Comparison of ENCODE assay signal across 8 mouse cellular contexts in genomic region chr4:131873293-131874168, GRCm38 (mm10). TPM values are rescaled to one million over a fixed set of nuclear protein-coding genes. Genes with fewer than 3 reads are reported as not detected.
DNase-seq lines count a peak whose midpoint lies in the region; ATAC-seq and TF ChIP-seq lines count a peak whose summit lies in the region.

Srsf4 (plus strand) TSS chr4:131873617.

- no peaks in the 10 kb centered on the region for H3K27me3 ChIP-seq in C2C12 (ENCODE audit: control insufficient read depth, insufficient read depth, insufficient read length)
- no peaks in the 10 kb centered on the region for H3K27me3 ChIP-seq in erythroblast, embryonic 14.5 days (ENCODE audit: control insufficient read depth)
- H3K27me3 ChIP-seq in heart, embryonic 12.5 days (replicated peaks), result no peaks in the 10 kb centered on the region
- no peaks in the 10 kb centered on the region for H3K27me3 ChIP-seq in kidney, postnatal 0 days (ENCODE audit: insufficient read depth, low read length)
- no peaks in the 10 kb centered on the region for H3K27me3 ChIP-seq in liver, embryonic 11.5 days (replicated peaks; ENCODE audit: control insufficient read depth, insufficient read depth, low read length)
- H3K27me3 ChIP-seq in stomach, embryonic 14.5 days (ENCODE audit: control insufficient read depth, insufficient read depth, low read length), result no peaks in the 10 kb centered on the region

- peak within 1 kb of the TSS; percentile 100 for H3K27ac ChIP-seq in heart, embryonic 12.5 days (ENCODE audit: poor library complexity, severe bottlenecking)
- H3K27ac ChIP-seq in kidney, postnatal 0 days, result peak within 1 kb of the TSS; percentile 99
- H3K27ac ChIP-seq in liver, embryonic 11.5 days (ENCODE audit: low read depth, low read length), result peak within 1 kb of the TSS; percentile 100
- H3K27ac ChIP-seq in stomach, embryonic 14.5 days (ENCODE audit: low read length), result peak within 1 kb of the TSS; percentile 100

- H3K9me3 ChIP-seq in erythroblast, embryonic 14.5 days (ENCODE audit: control insufficient read depth, low read length), result no peaks in the 10 kb centered on the region
- no peaks in the 10 kb centered on the region for H3K9me3 ChIP-seq in heart, embryonic 12.5 days (replicated peaks)
- no peaks in the 10 kb centered on the region for H3K9me3 ChIP-seq in kidney, postnatal 0 days (replicated peaks; ENCODE audit: low read length)
- no peaks in the 10 kb centered on the region for H3K9me3 ChIP-seq in liver, embryonic 11.5 days (ENCODE audit: control insufficient read depth, low read length)
- no peaks in the 10 kb centered on the region for H3K9me3 ChIP-seq in stomach, embryonic 14.5 days (ENCODE audit: control insufficient read depth, low read depth, low read length)

- TF ChIP-seq CTCF in C2C12 (IDR thresholded peaks at IDR 0.05; ENCODE audit: control insufficient read depth, insufficient read depth, insufficient read length), result no peak
- TF ChIP-seq CTCF in brain, embryonic 14.5 days (IDR thresholded peaks at IDR 0.05; ENCODE audit: borderline replicate concordance, extremely low read depth, insufficient read depth, insufficient read length), result no peak
- TF ChIP-seq CTCF in kidney, postnatal 0 days (IDR thresholded peaks at IDR 0.05; ENCODE audit: low read depth), result no peak

- TF ChIP-seq POLR2A in brain, embryonic 14.5 days (IDR thresholded peaks at IDR 0.05; ENCODE audit: borderline replicate concordance, extremely low read depth, insufficient read depth, insufficient read length, poor library complexity, severe bottlenecking), result peak; percentile 89

- H3K4me3 ChIP-seq in C2C12 (ENCODE audit: insufficient read depth, poor library complexity, severe bottlenecking), result peak within 1 kb of the TSS; percentile 89
- H3K4me3 ChIP-seq in erythroblast, embryonic 14.5 days (replicated peaks), result peak within 1 kb of the TSS; percentile 99
- peak within 1 kb of the TSS; percentile 92 for H3K4me3 ChIP-seq in heart, embryonic 12.5 days
- H3K4me3 ChIP-seq in kidney, postnatal 0 days (replicated peaks; ENCODE audit: low read depth, low read length), result peak within 1 kb of the TSS; percentile 71
- peak within 1 kb of the TSS; percentile 99 for H3K4me3 ChIP-seq in liver, embryonic 11.5 days (ENCODE audit: low read depth, low read length)
- peak within 1 kb of the TSS; percentile 87 for H3K4me3 ChIP-seq in stomach, embryonic 14.5 days (ENCODE audit: low read depth, low read length)

- H3K4me2 ChIP-seq in heart, embryonic 12.5 days, result peak within 1 kb of the TSS; percentile 88
- H3K4me2 ChIP-seq in kidney, postnatal 0 days (ENCODE audit: low read length), result peak within 1 kb of the TSS; percentile 85
- H3K4me2 ChIP-seq in liver, embryonic 11.5 days, result peak within 1 kb of the TSS; percentile 74
- H3K4me2 ChIP-seq in stomach, embryonic 14.5 days (replicated peaks; ENCODE audit: low read depth, low read length), result peak within 1 kb of the TSS; percentile 67

- under 1% methylated on average over 84 of the region's 116 CpGs for WGBS in heart, embryonic 12.5 days
- under 1% methylated on average over 80 of the region's 116 CpGs for WGBS in kidney, postnatal 0 days
- under 1% methylated on average over 103 of the region's 116 CpGs for WGBS in liver, embryonic 11.5 days
- WGBS in stomach, embryonic 14.5 days, result 1% methylated on average over 88 of the region's 116 CpGs

- peaks cover 50% of the 10 kb centered on the region for H3K79me3 ChIP-seq in C2C12 (ENCODE audit: low read depth)

- H3ac ChIP-seq in C2C12 (ENCODE audit: control insufficient read depth, insufficient read length, low read depth), result peak within 1 kb of the TSS; percentile 91

- ATAC-seq in heart, embryonic 12.5 days (ENCODE audit: insufficient number of reproducible peaks, low FRiP score), result peak; percentile 96
- peak; percentile 95 for ATAC-seq in kidney, postnatal 0 days (replicated peaks; ENCODE audit: low FRiP score, low read depth)
- ATAC-seq in liver, embryonic 11.5 days (replicated peaks; ENCODE audit: low FRiP score), result peak; percentile 91
- ATAC-seq in stomach, embryonic 14.5 days (ENCODE audit: insufficient number of reproducible peaks, insufficient read depth, low FRiP score, low read depth), result peak; percentile 96

- peaks cover 65% of the 10 kb centered on the region for H3K4me1 ChIP-seq in erythroblast, embryonic 14.5 days (ENCODE audit: control insufficient read depth)
- peaks cover 40% of the 10 kb centered on the region for H3K4me1 ChIP-seq in heart, embryonic 12.5 days (replicated peaks)
- H3K4me1 ChIP-seq in kidney, postnatal 0 days (replicated peaks; ENCODE audit: insufficient read depth, low read length), result peaks cover 22% of the 10 kb centered on the region
- H3K4me1 ChIP-seq in liver, embryonic 11.5 days (replicated peaks; ENCODE audit: control insufficient read depth, insufficient read depth, low read length), result peaks cover 34% of the 10 kb centered on the region
- peaks cover 22% of the 10 kb centered on the region for H3K4me1 ChIP-seq in stomach, embryonic 14.5 days (ENCODE audit: control insufficient read depth, insufficient read depth, low read length)

- H3K9ac ChIP-seq in heart, embryonic 12.5 days, result peak within 1 kb of the TSS; percentile 99
- peak within 1 kb of the TSS; percentile 98 for H3K9ac ChIP-seq in kidney, postnatal 0 days (ENCODE audit: low read depth, low read length)
- H3K9ac ChIP-seq in liver, embryonic 11.5 days (ENCODE audit: low read depth, low read length), result peak within 1 kb of the TSS; percentile 100
- peak within 1 kb of the TSS; percentile 99 for H3K9ac ChIP-seq in stomach, embryonic 14.5 days (replicated peaks; ENCODE audit: low read depth, low read length)

- peak; percentile 99 for DNase-seq in brain, embryonic 14.5 days (ENCODE audit: low read depth)
- DNase-seq in kidney, postnatal 0 days (ENCODE audit: low spot score), result peak; percentile 96
- DNase-seq in liver, embryonic 11.5 days (ENCODE audit: low spot score), result peak; percentile 95
- peak; percentile 97 for DNase-seq in naive thymus-derived CD4-positive, alpha-beta T cell, adult 2 months (ENCODE audit: low read depth)

- no peaks in the 10 kb centered on the region for H3K36me3 ChIP-seq in C2C12 (ENCODE audit: control insufficient read depth, insufficient read depth)
- peaks cover 51% of the 10 kb centered on the region for H3K36me3 ChIP-seq in erythroblast, embryonic 14.5 days (ENCODE audit: control insufficient read depth)
- peaks cover 3% of the 10 kb centered on the region; the same call in 1 of the 2 replicates for H3K36me3 ChIP-seq in heart, embryonic 12.5 days
- H3K36me3 ChIP-seq in kidney, postnatal 0 days (ENCODE audit: insufficient read depth, low read length), result no peaks in the 10 kb centered on the region
- no peaks in the 10 kb centered on the region for H3K36me3 ChIP-seq in liver, embryonic 11.5 days (ENCODE audit: control insufficient read depth, insufficient read depth, low read length)
- H3K36me3 ChIP-seq in stomach, embryonic 14.5 days (ENCODE audit: control insufficient read depth, insufficient read depth, low read length), result no peaks in the 10 kb centered on the region

- peaks cover 64% of the 10 kb centered on the region for H3K79me2 ChIP-seq in C2C12 (ENCODE audit: control insufficient read depth, insufficient read depth)

TF ChIP-seq in C2C12, 6 proteins besides CTCF, POLR2A, EP300 and RAD21:
- TF ChIP-seq MAX (IDR thresholded peaks at IDR 0.05) (peak; percentile 94), CEBPB (IDR thresholded peaks at IDR 0.05; ENCODE audit: low read depth) (no peak), FOSL1 (IDR thresholded peaks at IDR 0.05; ENCODE audit: insufficient read depth, low read length, poor library complexity, severe bottlenecking) (no peak), MYOD1 (IDR thresholded peaks at IDR 0.05; ENCODE audit: control insufficient read depth, insufficient read length, low read depth) (peak; percentile 40)

RNA-seq across cellular contexts. Expression of gene Srsf4, which starts in this region (rescaled TPM):
- 55.4 TPM for polyA plus RNA-seq in C2C12 (2012; fragmentation: generic; extraction: Trizol)
- polyA plus RNA-seq in brain, embryonic 14.5 days (2012; rRNA removed), result 93.0 and 117 TPM in 2 replicates
- polyA plus RNA-seq in erythroblast, embryonic 14.5 days (2012), result 37.6 and 42.6 TPM in 2 replicates
- 86.1 and 87.1 TPM in 2 replicates for polyA plus RNA-seq in heart, embryonic 12.5 days (2016; fragmentation: Nextera tagmentation; extraction: Ambion mirVana)
- polyA plus RNA-seq in kidney, postnatal 0 days (2015; fragmentation: Nextera tagmentation; extraction: Ambion mirVana), result 76.1 and 81.0 TPM in 2 replicates
- polyA plus RNA-seq in liver, embryonic 11.5 days (2014; fragmentation: Nextera tagmentation; extraction: Ambion mirVana), result 113 and 118 TPM in 2 replicates
- 95.3 and 104 TPM in 2 replicates for polyA plus RNA-seq in stomach, embryonic 14.5 days (2014; fragmentation: Nextera tagmentation; extraction: Ambion mirVana)

Comparison
In these comparisons a context has a peak if more than half of its experiments do, and no peak if none do; other contexts are left out.
1. Peak in every context shown above with its lines: DNase-seq, ATAC-seq, H3K4me3 ChIP-seq and H3K27ac ChIP-seq.